Mouse (Mus musculus) CH12.LX (cell line): ENCODE results near the gene Fndc7.

Experiments
- CTCF ChIP-seq, 2 experiments: IDR thresholded peaks in 1 of 2; conservative IDR thresholded peaks in 1 of 2; 2 replicates each; pipeline ENCODE4 v1.5.1; 2011 to 2012; ENCODE audit warnings: low read depth in 2 of 2, low read length in 2 of 2, improper control_type of control experiment in 1 of 2, inconsistent platforms in 1 of 2, mild to moderate bottlenecking in 1 of 2, moderate library complexity in 1 of 2
- E2F4 ChIP-seq: IDR thresholded peaks from 2 replicates; pipeline ENCODE4 v1.6.1; 2011; ENCODE audit warnings: low read depth, low read length, improper control_type of control experiment; ENCODE audit not compliant: insufficient replicate concordance
- ELF1 ChIP-seq: IDR thresholded peaks from 2 replicates; pipeline ENCODE4 v1.6.1; 2014; ENCODE audit warnings: low read depth, mild to moderate bottlenecking, inconsistent platforms, low read length, improper control_type of control experiment
- HCFC1 ChIP-seq: IDR thresholded peaks from 2 replicates; pipeline ENCODE4 v1.6.1; 2012; ENCODE audit warnings: low read depth, mild to moderate bottlenecking, inconsistent platforms, low read length, improper control_type of control experiment
- MAFK ChIP-seq: IDR thresholded peaks from 2 replicates; pipeline ENCODE4 v1.6.1; 2011; ENCODE audit warnings: low read length, improper control_type of control experiment; ENCODE audit not compliant: insufficient replicate concordance
- POLR2A ChIP-seq: IDR thresholded peaks from 2 replicates; pipeline ENCODE4 v1.6.1; 2011; ENCODE audit warnings: low read depth, mild to moderate bottlenecking, improper control_type of control experiment, low read length
- POLR2AphosphoS2 ChIP-seq: IDR thresholded peaks from 2 replicates; pipeline ENCODE4 v1.6.1; 2011; ENCODE audit warnings: low read depth, low read length, improper control_type of control experiment
- SMC3 ChIP-seq: IDR thresholded peaks from 2 replicates; pipeline ENCODE4 v1.6.1; 2011; ENCODE audit warnings: low read depth, low read length, improper control_type of control experiment
- USF1 ChIP-seq: IDR thresholded peaks from 2 replicates; pipeline ENCODE4 v1.6.1; 2014; ENCODE audit warnings: low read depth, mild to moderate bottlenecking, inconsistent platforms, low read length, improper control_type of control experiment
- ZC3H11A ChIP-seq: IDR thresholded peaks from 2 replicates; pipeline ENCODE4 v1.6.1; 2012; ENCODE audit warnings: low read depth, mild to moderate bottlenecking, inconsistent platforms, low read length, improper control_type of control experiment

- no peak for TF ChIP-seq CTCF (conservative IDR thresholded peaks at IDR 0.05 in 1 of 2, IDR thresholded peaks at IDR 0.05 in 1 of 2; ENCODE audit: low read depth in 2 of 2, low read length in 2 of 2)
- no peak for TF ChIP-seq USF1
- no peak for TF ChIP-seq E2F4
- no peak for TF ChIP-seq HCFC1
- TF ChIP-seq POLR2AphosphoS2: no peak
- no peak for TF ChIP-seq POLR2A
- no peak; the same call in 1 of the 2 replicates for TF ChIP-seq MAFK
- TF ChIP-seq ELF1: no peak
- TF ChIP-seq ZC3H11A: no peak
- TF ChIP-seq SMC3: no peak
These were observed 2.7 kb downstream of the Fndc7 start for GRCm38 (mm10) chr3:108886934-108887617.
